ENCODE assay signal across 11 mouse cellular contexts in the genomic region with DNA sequence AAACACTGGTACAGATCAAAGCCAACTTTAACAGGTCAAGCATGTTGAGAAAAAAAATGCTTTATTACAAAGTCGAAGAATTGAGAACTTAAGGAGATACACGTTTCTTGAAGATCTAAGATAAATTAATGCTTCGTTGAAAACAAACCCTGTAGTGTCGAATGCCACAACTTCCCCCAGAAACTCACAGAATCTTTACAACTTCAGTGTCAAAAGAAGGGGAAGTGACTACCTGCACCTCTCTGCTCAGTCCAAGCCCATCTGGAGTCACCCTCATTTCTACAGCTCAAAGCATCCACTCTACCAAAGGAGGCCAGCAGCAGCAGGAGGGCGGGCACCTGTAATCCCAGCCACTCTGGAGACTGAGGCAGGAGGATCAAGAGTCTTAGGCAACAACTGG. TPM values are rescaled to one million over a fixed set of nuclear protein-coding genes. Genes with fewer than 3 reads are reported as not detected.
DNase-seq lines count a peak whose midpoint lies in the region; ATAC-seq lines count a peak whose summit lies in the region.
"Had no signal": no experiment of that assay in that cellular context is flagged by ENCODE, and none has a peak within 500 bp of the region (broad histone marks: within the 10 kb centered on the region; RNA-seq: fewer than 3 reads in every experiment).

No protein-coding gene starts in this region.

- H3K9me3 ChIP-seq in heart, embryonic 12.5 days (replicated peaks), result no peaks in the 10 kb centered on the region
- no peaks in the 10 kb centered on the region for H3K9me3 ChIP-seq in limb, embryonic 13.5 days
- H3K9me3 ChIP-seq in limb, embryonic 10.5 days (replicated peaks), result no peaks in the 10 kb centered on the region

- 0 out of 2 replicates have a peak overlapping the region, but pooled peaks have one; percentile 23 for H3K27ac ChIP-seq in heart, embryonic 12.5 days (ENCODE audit: poor library complexity, severe bottlenecking)
- H3K27ac ChIP-seq in limb, embryonic 13.5 days, result no peak overlapping the region
- H3K27ac ChIP-seq in limb, embryonic 10.5 days, result no peak overlapping the region

- no peaks in the 10 kb centered on the region for H3K27me3 ChIP-seq in heart, embryonic 12.5 days (replicated peaks)
- H3K27me3 ChIP-seq in limb, embryonic 13.5 days, result no peaks in the 10 kb centered on the region
- H3K27me3 ChIP-seq in limb, embryonic 10.5 days (ENCODE audit: low read depth, poor library complexity, severe bottlenecking), result no peaks in the 10 kb centered on the region

- H3K9ac ChIP-seq in heart, embryonic 12.5 days, result 0 out of 2 replicates have a peak overlapping the region, but pooled peaks have one; percentile 35
- H3K9ac ChIP-seq in limb, embryonic 13.5 days, result 0 out of 2 replicates have a peak overlapping the region, but pooled peaks have one; percentile 13
- H3K9ac ChIP-seq: lung, embryonic 14.5 days had no signal

- WGBS in heart, embryonic 12.5 days, result 83% methylated on average over 5 of the region's 5 CpGs
- 90% methylated on average over 5 of the region's 5 CpGs for WGBS in limb, embryonic 13.5 days
- WGBS in limb, embryonic 10.5 days, result 91% methylated on average over 5 of the region's 5 CpGs

- intact Hi-C loops in left cerebral cortex, postnatal 4 days (cut with DNase I), result no loop called here

- peaks cover 59% of the 10 kb centered on the region for H3K4me1 ChIP-seq in heart, embryonic 12.5 days (replicated peaks)
- peaks cover 24% of the 10 kb centered on the region for H3K4me1 ChIP-seq in limb, embryonic 13.5 days
- peaks cover 32% of the 10 kb centered on the region for H3K4me1 ChIP-seq in limb, embryonic 10.5 days

- ATAC-seq in heart, embryonic 12.5 days (ENCODE audit: insufficient number of reproducible peaks, low FRiP score), result no peak
- no peak for ATAC-seq in limb, embryonic 13.5 days (ENCODE audit: low FRiP score, low read depth)
- ATAC-seq in hematopoietic stem cell, adult 5-6 weeks (replicated peaks in 1 of 2; ENCODE audit: insufficient read depth in 1 of 2, low FRiP score in 2 of 2, low TSS enrichment in 1 of 2, low read depth in 1 of 2, poor library complexity in 2 of 2, severe bottlenecking in 2 of 2), result peak; percentile 27 to 66; a peak in 3 of 4 replicates
- ATAC-seq: CD4-positive, CD25-positive, alpha-beta regulatory T cell, adult 4 months had no signal

- no peaks in the 10 kb centered on the region for H3K36me3 ChIP-seq in heart, embryonic 12.5 days
- H3K36me3 ChIP-seq in limb, embryonic 13.5 days, result no peaks in the 10 kb centered on the region
- H3K36me3 ChIP-seq in limb, embryonic 10.5 days, result peaks cover 10% of the 10 kb centered on the region; the same call in 1 of the 2 replicates

- DNase-seq in heart, postnatal 4 days, result no peak
- no peak for DNase-seq in limb, embryonic 10.5 days (ENCODE audit: low spot score)
- peak; percentile 65 to 66 for DNase-seq in B cell, adult 2 months
- no peak for DNase-seq in left cerebral cortex, postnatal 4 days
- no peak for DNase-seq in left cerebral cortex, adult 11 months (ENCODE audit: low spot score)
- DNase-seq: gastrocnemius, postnatal 14 days had no signal

- no peak overlapping the region for H3K4me3 ChIP-seq in heart, embryonic 12.5 days
- H3K4me3 ChIP-seq in limb, embryonic 13.5 days, result no peak overlapping the region
- H3K4me3 ChIP-seq in limb, embryonic 10.5 days, result no peak overlapping the region

- H3K4me2 ChIP-seq in heart, embryonic 12.5 days, result peak overlapping the region; percentile 70
- no peak overlapping the region for H3K4me2 ChIP-seq in limb, embryonic 13.5 days (replicated peaks)
- H3K4me2 ChIP-seq: lung, embryonic 14.5 days had no signal

RNA-seq across cellular contexts. Expression of a gene that starts 3.2 kb away (rescaled TPM):
- 6.0 and 7.4 TPM in 2 replicates for polyA plus RNA-seq in heart, embryonic 12.5 days (2016; fragmentation: Nextera tagmentation; extraction: Ambion mirVana)
- 10 to 100 TPM; 57.3 to 58.2 TPM for total RNA-seq in heart, postnatal 4 days (2021)
- polyA plus RNA-seq in limb, embryonic 13.5 days (2015; fragmentation: Nextera tagmentation; extraction: Ambion mirVana), result 4.2 and 4.8 TPM in 2 replicates
- 2.2 and 2.6 TPM in 2 replicates for polyA plus RNA-seq in limb, embryonic 10.5 days (2016; fragmentation: Nextera tagmentation; extraction: Ambion mirVana)
- total RNA-seq in hematopoietic stem cell, adult 5-6 weeks (2017), result 40.4 and 56.3 TPM in 2 replicates
- 10 to 100 TPM; 42.0 to 43.0 TPM for total RNA-seq in left cerebral cortex, postnatal 4 days (2021)

RNA-seq across cellular contexts. Expression of a gene that starts 50.1 kb away (rescaled TPM):
- polyA plus RNA-seq in heart, embryonic 12.5 days (2016; fragmentation: Nextera tagmentation; extraction: Ambion mirVana), result 22.9 and 24.1 TPM in 2 replicates
- total RNA-seq in heart, postnatal 4 days (2021), result 10 to 100 TPM; 17.5 to 17.6 TPM
- polyA plus RNA-seq in limb, embryonic 13.5 days (2015; fragmentation: Nextera tagmentation; extraction: Ambion mirVana), result 25.3 and 27.7 TPM in 2 replicates
- polyA plus RNA-seq in limb, embryonic 10.5 days (2016; fragmentation: Nextera tagmentation; extraction: Ambion mirVana), result 21.2 and 26.2 TPM in 2 replicates
- 13.1 and 19.0 TPM in 2 replicates for total RNA-seq in hematopoietic stem cell, adult 5-6 weeks (2017)
- total RNA-seq in left cerebral cortex, postnatal 4 days (2021), result 10 to 100 TPM; 40.6 to 45.3 TPM

Comparison
In these comparisons a context has a peak if more than half of its experiments do, and no peak if none do; other contexts are left out.
1. ATAC-seq: peak in hematopoietic stem cell, adult 5-6 weeks (2 of 2); none in heart, embryonic 12.5 days (single experiment) and limb, embryonic 13.5 days (single experiment).
2. DNase-seq: peak in B cell, adult 2 months (2 of 2); none in heart, postnatal 4 days (single experiment), limb, embryonic 10.5 days (single experiment), left cerebral cortex, postnatal 4 days (single experiment) and left cerebral cortex, adult 11 months (single experiment).